Mouse (Mus musculus): ENCODE results near the gene Col26a1.

- TF ChIP-seq POLR2A (IDR thresholded peaks at IDR 0.05; ENCODE audit: borderline replicate concordance, extremely low read depth, low read depth, low read length) (no peak), CTCF (IDR thresholded peaks at IDR 0.05; ENCODE audit: insufficient read depth, low read length) (no peak)
Measured at GRCm38 (mm10) chr5:136721596-136721995, 161.4 kb downstream of the Col26a1 start.
